Mouse (Mus musculus) neural tube, embryonic 11.5 days (tissue): ENCODE results near the gene Matn3. TPM values are rescaled to one million over a fixed set of nuclear protein-coding genes. Genes with fewer than 3 reads are reported as not detected.

Experiments
- ATAC-seq: fragments of 200-750 bp; cut with Nextera tagmentation; 2 replicates; pipeline ENCODE4 v1.8.0; 2017; ENCODE audit warnings: moderate number of reproducible peaks, mild to moderate bottlenecking, moderate TSS enrichment, moderate library complexity; ENCODE audit not compliant: insufficient read depth, low FRiP score, low TSS enrichment
- DNase-seq: peaks from one replicate; pipeline ENCODE4 v3.0.0-alpha.2; 2015; ENCODE audit warnings: low spot score
- H3K27ac ChIP-seq: fragments of 300-500 bp; sonication (generic); 2 replicates; pipeline ENCODE4 v1.5.1; 2014; ENCODE audit warnings: low read depth, mild to moderate bottlenecking, low read length
- H3K27me3 ChIP-seq: fragments of 300-500 bp; sonication (generic); 2 replicates; pipeline ENCODE4 v1.6.1; 2014; ENCODE audit warnings: mild to moderate bottlenecking, low read length, mixed read lengths; ENCODE audit not compliant: control insufficient read depth, insufficient read depth
- H3K36me3 ChIP-seq: fragments of 300-500 bp; sonication (generic); 2 replicates; pipeline ENCODE4 v1.6.1; 2014; ENCODE audit warnings: mild to moderate bottlenecking, low read length, moderate library complexity, mixed read lengths; ENCODE audit not compliant: control insufficient read depth, insufficient read depth
- H3K4me1 ChIP-seq: fragments of 300-500 bp; sonication (generic); 2 replicates; pipeline ENCODE4 v1.6.1; 2014; ENCODE audit warnings: low read length, mixed read lengths; ENCODE audit not compliant: control insufficient read depth, insufficient read depth
- H3K4me2 ChIP-seq: fragments of 300-500 bp; sonication (generic); 2 replicates; pipeline ENCODE4 v1.6.1; 2014; ENCODE audit warnings: low read depth, mild to moderate bottlenecking, moderate library complexity
- H3K4me3 ChIP-seq: fragments of 300-500 bp; sonication (generic); 2 replicates; pipeline ENCODE4 v1.5.1; 2014; ENCODE audit warnings: low read depth, low read length
- H3K9ac ChIP-seq: fragments of 300-500 bp; sonication (generic); 2 replicates; pipeline ENCODE4 v1.6.1; 2014; ENCODE audit warnings: mild to moderate bottlenecking, low read length
- H3K9me3 ChIP-seq: fragments of 300-500 bp; sonication (generic); 2 replicates; pipeline ENCODE4 v1.6.1; 2016; ENCODE audit warnings: low read length; ENCODE audit not compliant: control insufficient read depth
- WGBS: fragments of 180-500 bp; shearing (Covaris S2); extraction: QIAGEN DNeasy Blood & Tissue Kit; methylation state at CpG from one replicate; pipeline ENCODE4 v1.1.7; 2014; 5-methylcytosine and 5-hydroxymethylcytosine counted together
- polyA plus RNA-seq: library from polyadenylated mRNA; unstranded; fragments of >200 nt; fragmentation: Nextera tagmentation; extraction: Ambion mirVana; gene quantifications from 2 replicates; pipeline ENCODE4 v1.2.1, GENCODE M21; 2014

Matn3 gene
- polyA plus RNA-seq, 1 experiment from 2014 or later = 2.7 TPM

DNA sequence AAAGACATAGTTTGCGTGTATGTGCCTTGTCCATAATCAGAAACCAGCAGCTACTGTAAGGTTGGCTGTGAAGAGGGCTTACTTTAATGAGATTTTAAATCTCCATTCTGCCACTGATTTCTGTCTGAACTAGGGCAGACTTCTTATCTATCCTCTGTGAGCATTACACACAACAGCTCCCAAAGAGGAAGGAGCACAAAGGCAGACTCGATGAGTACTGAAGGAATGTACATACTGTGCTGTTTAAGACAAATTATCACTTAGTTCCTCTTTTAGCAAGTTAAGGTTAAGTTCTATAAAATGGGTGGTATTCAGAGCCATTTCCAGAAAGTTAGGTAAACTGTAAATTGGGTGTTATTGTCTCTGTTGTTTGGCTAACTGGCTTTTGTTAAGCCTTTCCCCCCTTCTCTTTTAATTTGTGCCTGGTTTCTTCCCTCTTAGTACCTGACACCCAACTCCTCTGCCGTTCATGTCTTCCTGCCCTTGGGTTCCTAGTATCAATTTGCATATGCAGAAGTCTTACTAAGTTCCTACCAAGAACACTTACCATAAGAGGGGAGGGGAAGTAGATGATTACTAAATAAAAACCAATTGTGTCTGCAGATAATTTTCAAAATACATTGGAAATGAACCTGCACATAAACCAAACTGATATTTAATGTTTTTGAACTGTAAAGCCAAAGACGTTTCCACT, 5.9 kb upstream of the Matn3 start:
- Histone ChIP-seq H3K27ac (no peak overlapping the region), H3K9ac (no peak overlapping the region), H3K4me1 (no peaks in the 10 kb centered on the region), H3K36me3 (peaks cover 6% of the 10 kb centered on the region; the same call in 1 of the 2 replicates), H3K4me2 (no peak overlapping the region), H3K4me3 (no peak overlapping the region), H3K27me3 (no peaks in the 10 kb centered on the region), H3K9me3 (no peaks in the 10 kb centered on the region)
- ATAC-seq (no peak), DNase-seq (no peak)
- 71% methylated on average over 4 of the region's 4 CpGs for WGBS

- no peak overlapping the region for H3K27ac ChIP-seq
- H3K9me3 ChIP-seq = no peaks in the 10 kb centered on the region
- H3K36me3 ChIP-seq = no peaks in the 10 kb centered on the region
- ATAC-seq (no peak), DNase-seq (no peak)
- H3K27me3 ChIP-seq = no peaks in the 10 kb centered on the region
- no peak overlapping the region; the same call in 1 of the 2 replicates for H3K4me2 ChIP-seq
- WGBS = 65% methylated on average over 9 of the region's 9 CpGs
- H3K9ac ChIP-seq = no peak overlapping the region
- no peak overlapping the region for H3K4me3 ChIP-seq
- peaks cover 4% of the 10 kb centered on the region; the same call in 1 of the 2 replicates for H3K4me1 ChIP-seq
These were observed 566 bp upstream of the Matn3 start for GRCm38 (mm10) chr12:8947163-8947562.

GRCm38 (mm10) chr12:8953136-8953535, 5.4 kb downstream of the Matn3 start:
- Histone ChIP-seq H3K4me1 (peaks cover 2% of the 10 kb centered on the region; the same call in 1 of the 2 replicates), H3K9ac (no peak overlapping the region), H3K4me3 (no peak overlapping the region), H3K27ac (no peak overlapping the region), H3K4me2 (no peak overlapping the region), H3K9me3 (no peaks in the 10 kb centered on the region), H3K36me3 (no peaks in the 10 kb centered on the region), H3K27me3 (no peaks in the 10 kb centered on the region)
- ATAC-seq (no peak), DNase-seq (no peak)
- WGBS = 84% methylated on average over 10 of the region's 10 CpGs

GRCm38 (mm10) chr12:8954161-8954561, 6.4 kb downstream of the Matn3 start:
- H3K4me3 ChIP-seq = no peak overlapping the region
- no peak overlapping the region for H3K4me2 ChIP-seq
- no peak overlapping the region for H3K27ac ChIP-seq
- H3K9ac ChIP-seq = no peak overlapping the region
- H3K9me3 ChIP-seq = no peaks in the 10 kb centered on the region
- ATAC-seq (no peak), DNase-seq (no peak)
- H3K27me3 ChIP-seq = no peaks in the 10 kb centered on the region
- WGBS = 28% methylated on average over 9 of the region's 9 CpGs
- H3K36me3 ChIP-seq = no peaks in the 10 kb centered on the region
- no peaks in the 10 kb centered on the region for H3K4me1 ChIP-seq

- no peak overlapping the region for H3K4me3 ChIP-seq
- ATAC-seq = no peak
- no peak overlapping the region for H3K9ac ChIP-seq
- H3K4me2 ChIP-seq = no peak overlapping the region
- no peaks in the 10 kb centered on the region for H3K9me3 ChIP-seq
- no peaks in the 10 kb centered on the region for H3K27me3 ChIP-seq
- WGBS = 64% methylated on average over 9 of the region's 9 CpGs
- H3K36me3 ChIP-seq = no peaks in the 10 kb centered on the region
- DNase-seq = no peak
- no peak overlapping the region for H3K27ac ChIP-seq
- H3K4me1 ChIP-seq = no peaks in the 10 kb centered on the region
These were observed 14.0 kb downstream of the Matn3 start for GRCm38 (mm10) chr12:8961607-8962316.

DNA sequence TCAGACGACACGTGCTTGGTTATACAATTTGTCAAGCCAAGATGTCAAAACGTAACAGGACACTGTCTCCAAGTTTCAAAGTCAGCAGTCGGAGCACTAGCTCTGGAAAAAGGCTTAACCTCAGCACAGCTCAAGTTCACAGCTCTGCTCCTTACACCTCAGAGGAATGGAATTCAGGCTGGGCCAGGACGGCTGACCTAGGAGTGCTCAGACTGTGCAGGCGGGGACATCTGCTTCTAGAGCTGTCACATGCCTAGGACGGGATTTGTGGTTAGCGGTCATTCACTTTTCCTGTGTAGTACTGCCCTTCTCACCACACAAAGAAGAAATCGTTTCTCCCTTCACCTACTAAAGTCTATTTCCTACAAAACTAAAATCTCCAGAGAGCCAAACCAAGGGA, 22.1 kb downstream of the Matn3 start:
- no peaks in the 10 kb centered on the region for H3K9me3 ChIP-seq
- H3K27me3 ChIP-seq = no peaks in the 10 kb centered on the region
- DNase-seq (peak; percentile 58), ATAC-seq (no peak)
- no peaks in the 10 kb centered on the region for H3K36me3 ChIP-seq
- H3K4me2 ChIP-seq = no peak overlapping the region
- no peak overlapping the region for H3K27ac ChIP-seq
- H3K4me3 ChIP-seq = no peak overlapping the region
- peaks cover 4% of the 10 kb centered on the region; the same call in 1 of the 2 replicates for H3K4me1 ChIP-seq
- 41% methylated on average over 9 of the region's 9 CpGs for WGBS
- no peak overlapping the region for H3K9ac ChIP-seq

GRCm38 (mm10) chr12:8973820-8974465, 26.2 kb downstream of the Matn3 start, which contains the start of gene Wdr35:
TSS of gene Wdr35 (plus strand) at chr12:8973892.
- DNase-seq (peak; percentile 91), ATAC-seq (peak; percentile 94)
- Histone ChIP-seq H3K9me3 (no peaks in the 10 kb centered on the region), H3K4me3 (peak within 1 kb of the TSS; percentile 52), H3K4me1 (peaks cover 4% of the 10 kb centered on the region; the same call in 1 of the 2 replicates), H3K4me2 (peak within 1 kb of the TSS; percentile 56), H3K27ac (no peak within 1 kb of the TSS), H3K27me3 (no peaks in the 10 kb centered on the region), H3K9ac (peak within 1 kb of the TSS; percentile 37), H3K36me3 (no peaks in the 10 kb centered on the region)
- WGBS = under 1% methylated on average over 45 of the region's 45 CpGs

- no peaks in the 10 kb centered on the region for H3K36me3 ChIP-seq
- no peak overlapping the region for H3K9ac ChIP-seq
- DNase-seq = no peak
- H3K9me3 ChIP-seq = no peaks in the 10 kb centered on the region
- WGBS = 87% methylated on average over 3 of the region's 3 CpGs
- peaks cover 4% of the 10 kb centered on the region; the same call in 1 of the 2 replicates for H3K4me1 ChIP-seq
- no peak for ATAC-seq
- no peak overlapping the region for H3K4me2 ChIP-seq
- H3K27ac ChIP-seq = no peak overlapping the region
- no peaks in the 10 kb centered on the region for H3K27me3 ChIP-seq
- H3K4me3 ChIP-seq = no peak overlapping the region
These were observed 27.3 kb downstream of the Matn3 start for GRCm38 (mm10) chr12:8975076-8975475.
